Mouse (Mus musculus): ENCODE measurements around the gene Fzd10.

Gene Fzd10

GRCm38 (mm10) chr5:128601036-128602019, 684 bp downstream of the Fzd10 start:
- peak; percentile 33 for DNase-seq (ENCODE audit: low spot score)

GRCm38 (mm10) chr5:128603693-128604092, 3.0 kb downstream of the Fzd10 start:
- DNase-seq (ENCODE audit: low spot score): no peak

DNA sequence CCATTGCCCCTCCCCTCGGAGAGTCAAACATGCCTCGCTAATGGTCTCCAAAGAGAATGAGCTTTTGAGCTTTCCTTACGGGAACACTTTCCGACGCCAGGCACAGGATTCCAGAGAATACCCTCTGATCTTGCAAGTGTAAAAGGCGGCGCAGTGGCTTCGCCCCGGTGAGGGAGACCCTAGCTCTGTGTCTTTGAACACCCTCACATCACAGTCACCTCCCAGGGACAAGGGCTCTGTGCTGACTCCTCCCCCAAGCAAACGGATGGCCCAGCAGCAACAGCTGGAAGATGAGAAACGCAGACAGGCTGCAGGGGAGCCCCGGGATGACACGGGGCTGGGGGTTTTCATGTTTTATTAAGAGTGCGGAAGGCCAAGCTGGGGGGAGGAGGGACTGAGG, 6.0 kb downstream of the Fzd10 start:
- DNase-seq (ENCODE audit: low spot score): no peak

- DNase-seq (ENCODE audit: low spot score): no peak
These were observed 8.4 kb downstream of the Fzd10 start for GRCm38 (mm10) chr5:128609091-128609490.

DNA sequence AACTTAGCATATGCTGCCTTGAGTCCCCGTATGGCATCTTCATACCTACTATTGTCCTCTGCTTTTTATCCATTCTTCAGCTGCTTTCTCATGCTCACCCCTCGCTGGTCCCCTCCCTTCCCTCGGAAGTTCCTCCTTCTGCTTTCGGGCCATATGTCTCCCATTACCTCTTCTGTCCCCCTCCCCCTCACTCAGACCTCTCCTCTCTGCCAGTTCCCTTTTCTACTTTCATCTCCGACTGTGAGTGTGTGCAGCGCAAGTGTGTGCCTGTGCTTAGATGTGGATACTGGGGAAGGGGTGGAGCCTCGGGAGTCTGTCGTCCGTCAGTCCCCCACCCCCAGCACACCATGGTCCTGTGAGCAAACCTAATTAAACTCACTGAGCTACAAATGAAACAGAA, 17.0 kb downstream of the Fzd10 start:
- no peak for DNase-seq (ENCODE audit: low spot score)

DNA sequence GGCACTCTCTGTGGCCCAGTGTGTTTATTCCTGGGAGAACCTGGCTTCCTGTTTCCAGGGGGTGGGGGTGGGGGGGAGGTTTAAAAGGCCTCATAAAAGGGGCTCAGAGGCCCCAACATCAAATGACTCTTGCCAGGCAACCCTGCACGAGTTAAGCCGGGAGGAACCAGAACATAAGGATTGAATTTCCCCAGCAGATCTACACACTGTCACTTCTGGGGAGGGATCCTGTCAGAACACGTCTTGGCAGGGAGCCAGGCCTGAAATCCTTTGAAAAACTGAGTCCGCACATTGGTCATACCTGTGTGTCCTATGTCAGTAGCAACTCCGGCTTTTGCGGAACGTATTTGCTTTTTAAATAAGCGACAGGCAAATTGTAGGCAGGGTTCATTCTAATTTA, 19.3 kb downstream of the Fzd10 start:
- peak; percentile 43 for DNase-seq (ENCODE audit: low spot score)

DNA sequence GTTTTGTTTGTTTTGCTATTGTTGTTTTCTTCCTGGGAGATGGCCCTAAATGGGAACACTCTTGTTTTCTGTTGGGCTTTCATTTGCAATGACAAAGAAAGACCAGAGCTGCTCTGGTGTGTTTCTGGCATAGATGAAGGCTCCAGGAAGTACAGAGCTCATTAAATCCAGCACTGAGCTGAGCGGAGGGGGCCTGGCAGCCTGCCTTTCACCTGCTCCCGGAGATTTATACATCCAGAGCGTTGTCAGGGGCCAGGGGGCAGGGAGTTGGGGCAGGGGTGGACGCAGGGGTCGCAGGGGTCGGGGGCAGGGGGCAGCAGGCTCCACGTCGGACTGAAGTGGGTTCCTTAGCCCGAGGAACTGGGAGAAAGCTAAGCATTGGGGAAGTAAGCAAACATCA, 19.8 kb downstream of the Fzd10 start:
- DNase-seq (ENCODE audit: low spot score): no peak

- DNase-seq (ENCODE audit: low spot score): no peak
These were observed 27.1 kb downstream of the Fzd10 start for GRCm38 (mm10) chr5:128627763-128628162.

GRCm38 (mm10) chr5:128636648-128637047, 36.0 kb downstream of the Fzd10 start:
- no peak for DNase-seq (ENCODE audit: low spot score)

- DNase-seq (ENCODE audit: low spot score): no peak
These were observed 36.7 kb downstream of the Fzd10 start for GRCm38 (mm10) chr5:128637071-128638015.

GRCm38 (mm10) chr5:128638716-128639115, 38.1 kb downstream of the Fzd10 start:
- no peak for DNase-seq (ENCODE audit: low spot score)

- no peak for DNase-seq (ENCODE audit: low spot score)
These were observed 42.4 kb downstream of the Fzd10 start for GRCm38 (mm10) chr5:128643065-128643464.

GRCm38 (mm10) chr5:128645720-128646119, 45.1 kb downstream of the Fzd10 start:
- no peak for DNase-seq (ENCODE audit: low spot score)

- DNase-seq (ENCODE audit: low spot score): no peak
These were observed 45.6 kb downstream of the Fzd10 start for GRCm38 (mm10) chr5:128646286-128646685.

DNA sequence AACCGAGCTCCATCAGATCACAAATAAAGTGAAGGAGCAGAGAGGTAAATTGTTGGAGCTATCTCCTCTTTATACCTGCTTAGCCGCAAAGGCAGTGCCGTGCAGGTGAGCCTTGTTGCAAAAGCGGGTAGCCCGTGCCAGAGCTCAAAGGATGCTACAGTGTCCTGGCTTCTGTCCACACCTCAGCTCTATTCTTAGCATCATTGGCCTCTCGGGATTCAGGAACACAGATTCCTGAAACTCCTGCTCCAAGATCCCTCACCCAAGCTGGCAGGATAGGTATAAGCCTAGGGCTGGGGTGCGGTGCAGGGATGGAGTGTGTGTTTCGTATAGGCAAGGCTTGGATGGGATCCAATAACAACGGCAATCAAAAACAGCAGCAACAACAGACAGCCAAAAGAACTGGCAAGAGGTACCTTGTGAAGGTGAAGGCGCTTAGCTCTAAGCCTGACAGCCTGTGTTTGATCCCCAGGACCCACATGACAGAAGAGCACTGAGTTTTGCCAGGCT, 46.6 kb downstream of the Fzd10 start:
- DNase-seq (ENCODE audit: low spot score): no peak

- DNase-seq (ENCODE audit: low spot score): no peak
These were observed 48.8 kb downstream of the Fzd10 start for GRCm38 (mm10) chr5:128649336-128649897.

Data from urinary bladder, postnatal 25 days (tissue).